Mouse (Mus musculus) heart, adult 9 months (tissue): ENCODE data around the gene Spata18.
A peak's percentile ranks its signal among the peaks of the same experiment; 100 is the strongest.

ENCODE experiments used
- DNase-seq, 2 experiments: peaks; one replicate each; pipeline ENCODE4 v3.0.0; 2022; ENCODE audit warnings: low spot score in 2 of 2

Gene Spata18

GRCm38 (mm10) chr5:73651061-73651854 is at the start of gene Spata18:
Gene Spata18, plus strand, starts transcription at chr5:73651379.
- no peak for DNase-seq

- DNase-seq, result no peak
Measured at GRCm38 (mm10) chr5:73602865-73603264, 48.3 kb upstream of the Spata18 start.

GRCm38 (mm10) chr5:73604542-73604941 is 46.6 kb upstream of the Spata18 start:
- no peak for DNase-seq

- no peak for DNase-seq
Measured at GRCm38 (mm10) chr5:73604964-73605363, 46.2 kb upstream of the Spata18 start.

- DNase-seq, result no peak
Measured at GRCm38 (mm10) chr5:73611071-73611470, 40.1 kb upstream of the Spata18 start.

- no peak for DNase-seq
Measured at GRCm38 (mm10) chr5:73613296-73613695, 37.9 kb upstream of the Spata18 start.

GRCm38 (mm10) chr5:73615211-73615610 is 36.0 kb upstream of the Spata18 start:
- DNase-seq, result no peak

GRCm38 (mm10) chr5:73618969-73619368 is 32.2 kb upstream of the Spata18 start:
- DNase-seq, result no peak

GRCm38 (mm10) chr5:73625505-73625904 is 25.7 kb upstream of the Spata18 start:
- no peak for DNase-seq

GRCm38 (mm10) chr5:73626842-73627241 is 24.3 kb upstream of the Spata18 start:
- DNase-seq, result no peak

GRCm38 (mm10) chr5:73627559-73627958 is 23.6 kb upstream of the Spata18 start:
- no peak for DNase-seq

GRCm38 (mm10) chr5:73627991-73628390 is 23.2 kb upstream of the Spata18 start:
- no peak for DNase-seq

- DNase-seq, result no peak
Measured at GRCm38 (mm10) chr5:73630141-73630540, 21.0 kb upstream of the Spata18 start.

- DNase-seq, result no peak
Measured at GRCm38 (mm10) chr5:73631001-73631558, 20.1 kb upstream of the Spata18 start.

GRCm38 (mm10) chr5:73632291-73632690 is 18.9 kb upstream of the Spata18 start, which contains the start of gene Lrrc66:
Gene Lrrc66, minus strand, starts transcription at chr5:73632526.
- DNase-seq, result no peak

GRCm38 (mm10) chr5:73633141-73633540 is 18.0 kb upstream of the Spata18 start:
- peak in 1 of 2 experiments; percentile 58 for DNase-seq

- DNase-seq, result peak; percentile 17 to 28
Measured at GRCm38 (mm10) chr5:73637337-73638107, 13.7 kb upstream of the Spata18 start.

GRCm38 (mm10) chr5:73641058-73641457 is 10.1 kb upstream of the Spata18 start:
- no peak for DNase-seq

GRCm38 (mm10) chr5:73642091-73642490 is 9.1 kb upstream of the Spata18 start:
- DNase-seq, result no peak

GRCm38 (mm10) chr5:73647261-73647900 is 3.8 kb upstream of the Spata18 start, which contains the start of gene Sgcb:
Gene Sgcb, minus strand, starts transcription at chr5:73647790.
- DNase-seq, result peak; percentile 90 to 92

- no peak for DNase-seq
Measured at GRCm38 (mm10) chr5:73650365-73650964, 714 bp upstream of the Spata18 start.

- no peak for DNase-seq
Measured at GRCm38 (mm10) chr5:73651855-73652201, 649 bp downstream of the Spata18 start.
